Mouse (Mus musculus) ovary, postnatal 14 days (tissue): ENCODE measurements around the gene Ablim2.

ENCODE experiments used
- DNase-seq: peaks from one replicate; pipeline ENCODE4 v3.0.0; 2022; ENCODE audit warnings: low spot score

Gene Ablim2

GRCm38 (mm10) chr5:35770891-35771663 is 13.4 kb downstream of the Ablim2 start:
- no peak for DNase-seq

GRCm38 (mm10) chr5:35773274-35774136 is 15.8 kb downstream of the Ablim2 start:
- no peak for DNase-seq

- no peak for DNase-seq
Measured at GRCm38 (mm10) chr5:35774137-35774424, 16.4 kb downstream of the Ablim2 start.

- DNase-seq, result no peak
Measured at GRCm38 (mm10) chr5:35781116-35781515, 23.4 kb downstream of the Ablim2 start.

GRCm38 (mm10) chr5:35782648-35783180 is 25.0 kb downstream of the Ablim2 start:
- DNase-seq, result no peak

- DNase-seq, result no peak
Measured at GRCm38 (mm10) chr5:35785853-35786252, 28.2 kb downstream of the Ablim2 start.

GRCm38 (mm10) chr5:35787847-35788246 is 30.2 kb downstream of the Ablim2 start:
- DNase-seq, result no peak

GRCm38 (mm10) chr5:35788719-35789118 is 31.0 kb downstream of the Ablim2 start:
- DNase-seq, result no peak

- DNase-seq, result no peak
Measured at GRCm38 (mm10) chr5:35789697-35790096, 32.0 kb downstream of the Ablim2 start.

GRCm38 (mm10) chr5:35790387-35791065 is 32.8 kb downstream of the Ablim2 start:
- DNase-seq, result no peak

- DNase-seq, result no peak
Measured at GRCm38 (mm10) chr5:35793971-35794370, 36.3 kb downstream of the Ablim2 start.

GRCm38 (mm10) chr5:35794942-35795341 is 37.3 kb downstream of the Ablim2 start:
- DNase-seq, result no peak

GRCm38 (mm10) chr5:35795481-35796048 is 37.9 kb downstream of the Ablim2 start:
- peak; percentile 47 for DNase-seq

- DNase-seq, result no peak
Measured at GRCm38 (mm10) chr5:35796136-35796535, 38.5 kb downstream of the Ablim2 start.

GRCm38 (mm10) chr5:35799090-35799489 is 41.4 kb downstream of the Ablim2 start:
- no peak for DNase-seq

GRCm38 (mm10) chr5:35803416-35803815 is 45.7 kb downstream of the Ablim2 start:
- no peak for DNase-seq

- DNase-seq, result no peak
Measured at GRCm38 (mm10) chr5:35804685-35805084, 47.0 kb downstream of the Ablim2 start.

- no peak for DNase-seq
Measured at GRCm38 (mm10) chr5:35805209-35805608, 47.5 kb downstream of the Ablim2 start.

GRCm38 (mm10) chr5:35807018-35807417 is 49.3 kb downstream of the Ablim2 start:
- no peak for DNase-seq

- no peak for DNase-seq
Measured at GRCm38 (mm10) chr5:35810526-35810925, 52.8 kb downstream of the Ablim2 start.

- no peak for DNase-seq
Measured at GRCm38 (mm10) chr5:35811639-35812295, 54.1 kb downstream of the Ablim2 start.
